Mouse (Mus musculus): Measurements from ENCODE around the gene Sod1.

Sod1 gene

GRCm38 (mm10) chr16:90258950-90259349 is 38.4 kb downstream of the Sod1 start:
- no peak for DNase-seq (ENCODE audit: low spot score)

GRCm38 (mm10) chr16:90259623-90260022 is 39.1 kb downstream of the Sod1 start:
- DNase-seq (ENCODE audit: low spot score), result no peak

- DNase-seq (ENCODE audit: low spot score), result no peak
Measured at GRCm38 (mm10) chr16:90260097-90260496, 39.5 kb downstream of the Sod1 start.

GRCm38 (mm10) chr16:90261791-90262190 is 41.2 kb downstream of the Sod1 start:
- DNase-seq (ENCODE audit: low spot score), result no peak

DNA sequence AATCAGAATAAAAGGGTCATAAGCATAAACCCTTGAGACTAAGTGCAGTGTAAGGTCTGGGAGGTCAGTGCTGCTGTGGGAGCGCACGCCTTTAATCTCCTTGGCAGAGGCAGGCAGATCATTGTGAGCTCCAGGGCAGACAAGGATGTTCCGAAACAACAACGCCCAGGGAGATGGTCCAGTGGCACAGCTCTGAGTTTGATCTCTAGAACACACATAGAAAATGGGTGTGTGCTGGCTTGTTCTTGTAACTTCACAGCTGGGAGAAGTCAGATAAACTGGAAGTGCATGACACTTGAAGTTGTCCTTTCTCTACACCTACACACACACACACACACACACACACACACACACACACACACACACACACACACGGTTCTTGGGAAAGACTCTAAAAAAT is 43.5 kb downstream of the Sod1 start:
- no peak for DNase-seq (ENCODE audit: low spot score)

DNA sequence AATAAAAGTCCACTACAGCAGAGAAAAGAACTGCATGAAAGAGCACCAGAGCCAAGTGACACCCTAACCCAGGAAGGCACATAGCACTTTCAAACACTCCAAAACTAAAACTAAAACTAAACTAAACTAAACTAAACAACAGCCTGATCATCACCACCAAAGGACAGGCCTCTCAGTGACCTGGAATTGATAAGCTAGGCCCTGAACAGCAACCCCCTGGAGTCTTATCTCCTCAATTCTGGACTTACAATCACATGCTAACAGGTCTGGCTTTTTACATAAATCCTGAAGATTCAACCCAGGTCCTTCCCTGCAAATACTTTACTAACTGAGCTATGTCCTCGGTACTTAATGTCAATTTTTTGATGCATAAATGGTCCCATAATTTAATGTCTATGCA is 44.6 kb downstream of the Sod1 start:
- DNase-seq (ENCODE audit: low spot score), result no peak

- no peak for DNase-seq (ENCODE audit: low spot score)
Measured at GRCm38 (mm10) chr16:90266581-90266980, 46.0 kb downstream of the Sod1 start.

- DNase-seq (ENCODE audit: low spot score), result no peak
Measured at GRCm38 (mm10) chr16:90275521-90275920, 55.0 kb downstream of the Sod1 start.
